Mouse (Mus musculus) C2C12 (cell line): ENCODE measurements at regions not wholly inside any gene's neighbourhood (a gene's known extent, or its start where the extent isn't known, plus 50 kb on each side); places are given as distances from the start of the nearest gene placed in this dataset.

Experiments used
- CEBPB ChIP-seq: IDR thresholded peaks from one replicate; pipeline ENCODE4 v1.6.1; 2011; ENCODE audit warnings: low read depth, mild to moderate bottlenecking, control low read depth, moderate library complexity
- CTCF ChIP-seq: IDR thresholded peaks from one replicate; pipeline ENCODE4 v1.5.1; 2011; ENCODE audit not compliant: control insufficient read depth, insufficient read depth, insufficient read length
- FOSL1 ChIP-seq: IDR thresholded peaks from one replicate; pipeline ENCODE4 v1.8.0; 2011; ENCODE audit warnings: mild to moderate bottlenecking, low read length; ENCODE audit not compliant: poor library complexity, insufficient read depth, severe bottlenecking
- MAX ChIP-seq: IDR thresholded peaks from one replicate; pipeline ENCODE4 v1.6.1; 2011; ENCODE audit warnings: mild to moderate bottlenecking, control low read depth
- MYOD1 ChIP-seq: IDR thresholded peaks from one replicate; pipeline ENCODE4 v1.6.1; 2011; ENCODE audit warnings: low read depth; ENCODE audit not compliant: control insufficient read depth, insufficient read length
- MYOG ChIP-seq: IDR thresholded peaks from one replicate; pipeline ENCODE4 v1.6.1; 2011; ENCODE audit not compliant: control insufficient read depth, insufficient read length; ENCODE audit errors: extremely low read depth
- USF1 ChIP-seq: IDR thresholded peaks from one replicate; pipeline ENCODE4 v1.6.1; 2011; ENCODE audit warnings: low read depth, mild to moderate bottlenecking, control low read depth, moderate library complexity

- TF ChIP-seq CTCF = no peak
- TF ChIP-seq MAX = no peak
- no peak for TF ChIP-seq USF1
- TF ChIP-seq MYOD1 = no peak
- no peak for TF ChIP-seq MYOG
- no peak for TF ChIP-seq CEBPB
- no peak for TF ChIP-seq FOSL1
Measured at GRCm38 (mm10) chr14:67623841-67624480, 1615.0 kb upstream of the Gulo start.
